Comparison of ENCODE assay signal across 11 mouse cellular contexts in the genomic region with DNA sequence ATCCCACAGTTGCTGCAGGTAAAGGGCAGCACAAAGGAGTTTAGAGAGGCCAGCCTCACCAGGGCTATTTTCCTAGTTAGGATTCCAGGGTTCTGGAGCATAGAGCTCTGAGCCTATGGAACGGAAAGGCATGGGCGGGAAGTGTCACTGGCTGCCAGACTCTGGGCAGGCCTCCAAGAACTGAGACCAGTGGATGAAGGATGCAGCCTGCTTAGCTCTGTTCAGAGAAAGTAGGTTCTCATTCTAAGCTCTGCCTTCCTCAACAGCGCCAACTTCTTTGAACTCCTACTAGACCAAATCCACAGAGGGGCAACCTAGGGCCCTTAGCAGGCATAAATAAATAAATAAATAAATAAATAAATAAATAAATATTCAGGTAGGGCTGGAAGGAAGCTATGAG.
A peak's percentile ranks its signal among the peaks of the same experiment; 100 is the strongest.
DNase-seq lines count a peak whose midpoint lies in the region; ATAC-seq lines count a peak whose summit lies in the region.
"Had no signal": no experiment of that assay in that cellular context is flagged by ENCODE, and none has a peak within 500 bp of the region (broad histone marks: within the 10 kb centered on the region; RNA-seq: fewer than 3 reads in every experiment).

No protein-coding gene starts in this region.

- H3K27me3 ChIP-seq in kidney, embryonic 16.5 days (ENCODE audit: insufficient read depth, low read length), result no peaks in the 10 kb centered on the region
- H3K27me3 ChIP-seq in hindbrain, embryonic 11.5 days (ENCODE audit: control insufficient read depth, insufficient read depth, low read length), result no peaks in the 10 kb centered on the region
- H3K27me3 ChIP-seq: embryonic facial prominence, embryonic 13.5 days had no signal

- H3K27ac ChIP-seq in kidney, embryonic 16.5 days (ENCODE audit: low read length), result no peak overlapping the region
- no peak overlapping the region for H3K27ac ChIP-seq in hindbrain, embryonic 11.5 days (ENCODE audit: low read depth, low read length)
- H3K27ac ChIP-seq: embryonic facial prominence, embryonic 13.5 days; hindbrain, embryonic 10.5 days had no signal

- no peaks in the 10 kb centered on the region for H3K36me3 ChIP-seq in kidney, embryonic 16.5 days (ENCODE audit: insufficient read depth, low read length)
- no peaks in the 10 kb centered on the region for H3K36me3 ChIP-seq in hindbrain, embryonic 11.5 days (ENCODE audit: control insufficient read depth, insufficient read depth, low read length)
- H3K36me3 ChIP-seq: embryonic facial prominence, embryonic 13.5 days; hindbrain, embryonic 10.5 days had no signal

- no peak for DNase-seq in cerebellum, adult 8-10 months
- DNase-seq in kidney, postnatal 10 days, result peak; percentile 59
- peak; percentile 8 to 11 for DNase-seq in frontal cortex, postnatal 10 days (ENCODE audit: low spot score in 2 of 2)
- peak; percentile 63 to 76 for DNase-seq in lung, postnatal 4 days
- no peak for DNase-seq in hindbrain, embryonic 11.5 days (ENCODE audit: low spot score)
- no peak for DNase-seq in yolk sac, embryonic 10.5 days (ENCODE audit: low spot score)

- ATAC-seq in cerebellum, adult (ENCODE audit: insufficient number of reproducible peaks, low FRiP score, low TSS enrichment), result peak; percentile 33; the same call in 1 of the 2 replicates
- ATAC-seq in kidney, embryonic 16.5 days (ENCODE audit: low FRiP score, low TSS enrichment), result no peak
- no peak for ATAC-seq in hindbrain, embryonic 11.5 days (ENCODE audit: low FRiP score)

- 63% methylated on average over 3 of the region's 3 CpGs for WGBS in kidney, embryonic 16.5 days
- 87% methylated on average over 3 of the region's 3 CpGs for WGBS in hindbrain, embryonic 11.5 days

- no peaks in the 10 kb centered on the region for H3K4me1 ChIP-seq in kidney, embryonic 16.5 days (ENCODE audit: insufficient read depth, low read length)
- no peaks in the 10 kb centered on the region for H3K4me1 ChIP-seq in hindbrain, embryonic 11.5 days (replicated peaks; ENCODE audit: control insufficient read depth, insufficient read depth, low read length)
- H3K4me1 ChIP-seq: embryonic facial prominence, embryonic 13.5 days; hindbrain, embryonic 10.5 days had no signal

- no peak overlapping the region for H3K4me2 ChIP-seq in kidney, embryonic 16.5 days (replicated peaks; ENCODE audit: low read depth, low read length)
- H3K4me2 ChIP-seq in hindbrain, embryonic 11.5 days (replicated peaks; ENCODE audit: low read depth, low read length), result no peak overlapping the region
- H3K4me2 ChIP-seq: embryonic facial prominence, embryonic 13.5 days; liver, embryonic 11.5 days had no signal

- H3K9ac ChIP-seq in kidney, embryonic 16.5 days (replicated peaks; ENCODE audit: low read length), result no peak overlapping the region
- no peak overlapping the region for H3K9ac ChIP-seq in hindbrain, embryonic 11.5 days (ENCODE audit: low read depth, low read length)
- H3K9ac ChIP-seq: embryonic facial prominence, embryonic 13.5 days had no signal

- no peak overlapping the region for H3K4me3 ChIP-seq in kidney, embryonic 16.5 days (ENCODE audit: low read length)
- H3K4me3 ChIP-seq in hindbrain, embryonic 11.5 days (ENCODE audit: low read depth, low read length), result no peak overlapping the region
- H3K4me3 ChIP-seq: embryonic facial prominence, embryonic 13.5 days; hindbrain, embryonic 10.5 days had no signal

- H3K9me3 ChIP-seq in kidney, embryonic 16.5 days (ENCODE audit: low read length), result no peaks in the 10 kb centered on the region
- no peaks in the 10 kb centered on the region for H3K9me3 ChIP-seq in hindbrain, embryonic 11.5 days (ENCODE audit: control insufficient read depth, low read length)
- H3K9me3 ChIP-seq: embryonic facial prominence, embryonic 13.5 days; hindbrain, embryonic 10.5 days had no signal

Comparison
In these comparisons a context has a peak if more than half of its experiments do, and no peak if none do; other contexts are left out.
1. DNase-seq: peak in kidney, postnatal 10 days (single experiment), frontal cortex, postnatal 10 days (2 of 2) and lung, postnatal 4 days (2 of 2); none in cerebellum, adult 8-10 months (single experiment), hindbrain, embryonic 11.5 days (single experiment) and yolk sac, embryonic 10.5 days (single experiment).